Mouse (Mus musculus): ENCODE data around the gene Aldh1a3.

Aldh1a3 gene

DNA sequence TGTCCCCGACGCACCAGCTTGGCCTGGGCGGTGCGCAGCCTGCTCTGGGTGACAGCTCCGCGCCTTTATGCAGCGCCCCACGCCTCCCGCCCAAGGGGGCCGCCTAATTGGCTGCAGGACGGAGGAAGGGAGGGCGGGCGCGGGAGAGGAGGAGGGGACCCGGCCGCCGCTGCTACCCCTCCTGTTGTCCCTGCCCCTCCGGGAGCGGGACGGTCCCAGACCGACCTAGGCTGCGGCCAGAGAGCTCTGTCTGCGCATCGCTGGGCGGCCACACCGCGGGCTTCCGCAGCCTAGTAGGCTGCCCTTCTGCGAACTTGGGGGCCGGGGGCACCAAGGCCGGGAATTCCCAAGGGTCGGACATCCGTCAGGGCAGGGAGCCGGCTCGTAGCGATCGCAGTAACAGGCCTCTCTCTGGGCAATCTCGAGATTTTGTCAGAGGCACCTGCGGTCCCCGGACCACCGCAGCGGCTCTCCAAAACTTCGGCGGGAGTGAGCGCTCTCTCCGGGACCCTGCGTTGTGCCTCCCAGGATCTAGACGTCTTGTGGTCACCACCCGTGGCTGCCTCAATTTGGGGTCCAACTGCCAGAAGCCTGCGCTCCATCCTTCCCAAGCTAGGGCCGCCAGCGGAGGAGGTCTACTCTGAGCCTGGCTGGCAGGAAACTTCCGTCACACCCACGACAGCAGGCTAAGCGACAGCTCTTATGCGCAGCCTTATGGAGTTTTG is at the start of gene Aldh1a3:
TSS of gene Aldh1a3 (minus strand) at position 81 of the 725 bp plus-strand sequence.
- DNase-seq: peak; percentile 14

DNA sequence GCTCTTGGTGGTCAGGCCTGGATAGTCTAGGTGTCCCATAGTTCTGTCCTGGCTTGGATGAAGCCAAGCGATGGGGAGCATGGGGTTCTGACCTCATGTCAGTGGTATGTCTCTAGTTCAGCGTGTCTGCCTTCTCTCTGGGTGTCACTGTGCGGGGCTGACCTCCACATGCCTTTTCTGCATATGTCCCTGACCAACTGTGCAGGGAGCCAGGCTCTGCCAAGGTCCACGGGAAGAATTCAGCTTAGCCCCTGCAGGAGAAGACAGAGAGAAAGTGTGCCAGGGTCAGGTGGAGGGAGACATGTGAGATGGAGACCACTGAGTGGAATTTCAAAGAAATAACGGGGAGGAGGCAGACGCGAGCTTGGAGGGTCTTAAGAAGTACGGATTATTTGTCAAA is 49.0 kb upstream of the Aldh1a3 start:
- no peak for DNase-seq

DNA sequence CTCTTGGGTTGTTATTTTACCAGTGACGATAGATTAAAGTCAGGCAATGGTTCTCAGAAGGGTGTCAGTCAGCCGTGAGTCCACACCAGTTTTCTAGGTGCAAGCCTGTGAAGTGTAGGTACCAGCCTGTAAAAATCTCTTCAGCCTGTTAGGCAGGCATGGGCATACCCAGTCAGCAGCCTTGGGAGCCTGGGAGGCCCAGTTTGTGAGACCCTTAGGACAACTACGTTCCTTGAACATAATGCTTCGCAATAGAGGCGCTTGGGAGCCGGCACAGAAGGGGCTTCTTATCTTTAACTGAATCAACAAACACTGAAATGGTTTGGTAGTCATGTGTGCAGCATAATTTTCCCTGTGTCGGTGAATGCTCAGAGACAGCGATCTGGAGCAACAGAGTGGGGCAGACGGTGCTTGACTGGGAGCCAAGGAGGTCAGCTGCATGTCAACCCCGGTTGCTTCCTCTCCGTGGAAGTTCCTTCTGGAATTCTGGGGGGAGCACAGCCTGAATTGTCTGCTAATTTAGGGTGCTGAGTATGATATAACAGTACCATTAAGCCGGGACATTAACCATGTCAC is 44.4 kb upstream of the Aldh1a3 start:
- DNase-seq: no peak

DNA sequence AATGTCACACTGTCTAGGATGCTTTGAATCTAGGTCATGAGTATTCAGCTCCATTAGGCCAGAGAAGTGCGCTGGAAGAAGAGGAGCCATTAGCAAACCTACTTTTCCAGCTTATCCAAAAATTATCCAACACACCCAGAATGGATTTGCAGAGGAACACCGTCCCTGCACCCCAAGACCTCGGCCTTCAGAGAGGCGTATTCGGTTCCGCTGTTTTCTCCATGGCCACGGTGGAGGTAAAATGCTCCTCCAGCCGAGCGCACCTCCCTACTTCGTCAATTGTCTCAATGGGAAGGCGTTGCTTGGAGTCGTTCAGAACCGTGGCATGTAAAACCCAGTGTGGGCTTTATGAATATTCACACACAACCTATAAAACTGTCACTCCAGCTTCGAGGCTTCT is 39.3 kb upstream of the Aldh1a3 start:
- no peak for DNase-seq

DNA sequence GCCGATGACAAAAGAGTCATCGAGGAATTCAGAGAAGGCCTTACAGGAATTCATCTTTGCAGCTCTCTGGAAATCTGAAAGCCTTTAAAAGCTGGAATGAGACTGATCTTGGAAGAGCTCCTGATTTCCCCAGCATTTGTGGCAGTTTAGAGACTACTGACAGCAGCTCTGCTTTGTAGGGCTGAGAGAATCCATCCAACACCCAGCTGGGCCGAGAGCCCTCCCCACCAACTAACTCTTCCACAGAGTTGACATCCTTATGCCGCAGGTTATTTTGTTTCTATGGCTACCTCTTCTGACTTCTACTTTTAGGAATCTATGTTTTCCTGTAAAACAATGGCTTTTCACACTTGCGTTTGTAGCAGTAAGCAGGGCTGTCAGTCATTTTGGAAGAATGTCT is 37.9 kb upstream of the Aldh1a3 start:
- DNase-seq: no peak

DNA sequence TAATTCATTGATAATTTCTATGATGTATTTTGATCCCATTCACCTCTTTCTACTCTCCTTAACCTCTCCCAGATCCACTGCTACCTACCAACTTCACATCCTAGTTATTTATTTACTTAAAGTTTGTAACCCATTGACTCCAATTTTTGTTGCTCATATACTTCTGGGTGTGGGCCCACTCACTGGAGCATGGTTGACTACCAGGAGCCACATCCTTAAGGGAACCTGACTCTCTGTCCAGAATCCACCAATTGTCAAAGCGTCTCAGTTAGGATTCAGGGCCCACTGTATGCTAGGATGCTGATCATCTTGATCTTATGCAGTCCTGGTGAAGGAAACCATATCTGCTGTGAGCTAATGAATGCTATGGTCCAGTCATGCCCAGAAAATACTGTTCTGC is 35.8 kb upstream of the Aldh1a3 start:
- DNase-seq: no peak

DNA sequence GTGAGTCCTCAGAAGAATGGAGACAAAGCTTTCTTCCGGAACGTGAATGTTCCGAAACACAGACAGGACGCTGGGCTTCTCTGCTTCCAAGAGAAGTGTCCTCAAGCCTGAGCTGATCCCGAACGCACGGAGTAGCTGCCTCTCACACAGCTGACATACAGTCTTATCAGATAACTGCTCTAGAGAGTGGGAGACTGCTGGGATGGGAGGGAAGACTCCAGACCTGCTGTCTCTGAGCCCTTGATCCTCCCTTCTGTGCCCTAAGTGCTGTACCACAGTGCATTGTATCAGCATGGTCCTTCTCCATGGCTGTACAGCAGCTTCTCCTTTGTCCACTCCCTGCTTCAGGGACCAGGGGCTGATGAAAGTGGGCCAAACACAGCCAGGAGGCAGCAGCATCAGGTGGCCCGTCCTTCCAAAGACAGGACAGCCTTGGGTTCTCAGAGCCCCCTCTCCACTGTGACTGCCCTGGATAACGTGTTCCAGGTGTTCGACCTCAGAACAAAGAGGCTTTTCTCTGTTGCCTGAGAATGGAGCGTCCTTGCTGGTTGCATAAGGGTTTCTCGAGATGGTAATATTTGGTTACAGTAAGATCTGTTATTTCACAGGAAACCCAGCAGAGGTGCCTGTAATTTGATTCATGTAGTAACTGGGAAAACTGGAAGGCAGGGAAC is 24.4 kb upstream of the Aldh1a3 start:
- DNase-seq: no peak

DNA sequence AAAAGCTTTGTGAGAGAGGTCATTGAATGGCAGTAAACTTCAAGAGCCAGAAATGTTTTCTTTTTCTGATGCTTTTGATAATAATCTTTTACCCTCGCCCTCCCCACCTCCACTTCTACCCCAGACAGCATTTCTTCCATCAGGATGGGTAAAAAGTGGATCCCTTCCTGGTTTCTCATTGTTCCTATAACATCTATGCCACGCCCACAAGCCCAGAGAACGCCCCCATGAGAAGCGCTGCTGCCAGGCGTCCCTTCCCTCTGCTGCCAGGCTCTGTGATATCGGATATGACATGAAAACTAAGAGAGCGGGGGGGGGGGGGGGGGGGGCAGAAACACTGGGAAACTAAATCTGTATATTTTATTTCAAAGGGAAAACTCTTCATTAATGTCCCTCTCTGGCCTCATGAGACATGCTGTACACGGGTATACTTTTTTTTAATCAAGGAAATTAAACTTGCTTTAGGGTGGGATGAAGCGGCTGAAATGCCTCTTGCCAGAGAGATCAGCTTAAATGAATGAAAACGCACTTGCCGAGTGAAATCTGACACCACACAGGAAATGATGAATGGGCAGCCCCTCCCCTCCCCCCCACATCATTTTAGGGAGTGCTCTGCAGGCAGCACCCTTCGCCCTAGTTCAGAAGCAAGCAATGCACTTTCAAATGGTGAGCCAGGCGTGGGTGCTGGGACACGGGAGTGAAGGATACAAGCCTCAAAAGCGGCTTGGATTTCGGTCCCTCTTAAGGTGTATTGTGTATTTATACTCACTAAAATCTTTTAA is 22.8 kb upstream of the Aldh1a3 start:
- DNase-seq: no peak

DNA sequence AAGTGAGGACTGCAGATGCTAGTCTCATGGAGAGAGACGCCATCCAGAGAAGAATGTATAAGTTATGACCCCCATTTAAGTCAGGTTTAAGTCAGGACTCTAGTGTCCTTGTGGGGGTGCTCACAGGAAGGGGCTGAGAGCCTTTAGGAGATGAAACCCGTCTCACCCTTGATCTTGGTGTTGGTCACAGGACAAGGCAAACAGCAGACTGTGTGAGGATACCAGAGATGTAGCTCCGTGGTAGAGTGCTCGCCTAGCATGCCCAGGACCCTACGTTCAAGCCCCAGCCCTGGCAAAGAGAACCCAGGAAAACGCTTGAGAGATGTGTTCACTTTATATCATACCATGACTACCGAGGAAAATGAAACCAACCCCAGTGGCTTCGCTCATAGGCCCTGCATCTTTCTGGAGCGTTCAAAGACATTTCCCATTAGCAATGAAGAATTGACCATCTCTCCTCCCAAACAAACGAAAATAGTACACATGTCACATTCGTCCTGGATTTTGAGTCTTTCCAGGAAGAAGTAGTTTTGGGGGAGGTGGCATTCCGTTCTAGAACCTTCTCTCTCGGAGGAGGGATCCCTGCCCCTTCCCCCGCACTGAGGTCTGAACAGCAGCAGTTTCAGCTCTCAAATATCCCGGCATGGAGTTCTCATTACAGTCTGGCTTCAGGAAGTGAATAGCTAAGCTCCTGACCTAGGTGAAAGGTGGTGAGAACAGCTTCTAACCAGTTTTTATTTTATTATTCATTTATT is 21.6 kb upstream of the Aldh1a3 start:
- DNase-seq: no peak

DNA sequence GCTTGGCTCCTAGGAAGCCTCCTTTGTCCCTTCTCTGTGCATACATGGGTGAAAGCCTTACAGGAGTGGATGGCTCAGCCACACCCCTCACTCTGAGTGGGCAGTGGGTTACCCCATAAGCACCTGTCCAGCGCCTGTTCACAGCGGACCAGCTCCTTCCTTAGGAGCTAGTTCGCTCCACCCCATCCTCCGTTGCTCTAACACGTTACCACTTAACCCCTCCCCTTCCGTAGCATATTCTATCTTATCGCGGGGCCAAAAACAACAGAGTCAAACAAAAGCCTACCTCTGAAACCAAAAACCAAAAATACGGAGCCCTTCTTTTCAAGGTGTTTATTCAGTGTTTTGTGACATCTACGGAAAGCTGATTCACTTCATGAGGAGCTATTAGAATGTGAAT is 21.0 kb upstream of the Aldh1a3 start:
- no peak for DNase-seq

DNA sequence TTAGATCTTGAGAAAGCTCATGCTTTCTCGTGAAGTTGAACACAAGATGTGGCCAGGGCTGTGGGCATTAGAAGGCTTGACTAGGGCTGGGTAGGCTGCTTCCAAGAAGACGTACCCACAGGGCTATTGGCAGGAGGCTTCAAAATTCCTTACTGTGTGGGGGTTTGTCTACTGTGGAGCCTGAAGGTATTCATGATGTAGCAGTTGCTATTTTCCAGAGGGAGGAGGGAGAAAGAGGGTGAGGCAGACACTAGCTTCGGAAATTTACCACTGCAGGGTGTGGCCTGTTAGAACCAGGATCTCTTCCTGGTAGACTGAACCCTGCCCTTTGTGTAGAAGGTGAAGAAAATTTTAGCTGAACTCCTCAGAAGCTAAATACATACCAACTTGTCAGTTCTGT is 19.5 kb upstream of the Aldh1a3 start:
- DNase-seq: no peak

DNA sequence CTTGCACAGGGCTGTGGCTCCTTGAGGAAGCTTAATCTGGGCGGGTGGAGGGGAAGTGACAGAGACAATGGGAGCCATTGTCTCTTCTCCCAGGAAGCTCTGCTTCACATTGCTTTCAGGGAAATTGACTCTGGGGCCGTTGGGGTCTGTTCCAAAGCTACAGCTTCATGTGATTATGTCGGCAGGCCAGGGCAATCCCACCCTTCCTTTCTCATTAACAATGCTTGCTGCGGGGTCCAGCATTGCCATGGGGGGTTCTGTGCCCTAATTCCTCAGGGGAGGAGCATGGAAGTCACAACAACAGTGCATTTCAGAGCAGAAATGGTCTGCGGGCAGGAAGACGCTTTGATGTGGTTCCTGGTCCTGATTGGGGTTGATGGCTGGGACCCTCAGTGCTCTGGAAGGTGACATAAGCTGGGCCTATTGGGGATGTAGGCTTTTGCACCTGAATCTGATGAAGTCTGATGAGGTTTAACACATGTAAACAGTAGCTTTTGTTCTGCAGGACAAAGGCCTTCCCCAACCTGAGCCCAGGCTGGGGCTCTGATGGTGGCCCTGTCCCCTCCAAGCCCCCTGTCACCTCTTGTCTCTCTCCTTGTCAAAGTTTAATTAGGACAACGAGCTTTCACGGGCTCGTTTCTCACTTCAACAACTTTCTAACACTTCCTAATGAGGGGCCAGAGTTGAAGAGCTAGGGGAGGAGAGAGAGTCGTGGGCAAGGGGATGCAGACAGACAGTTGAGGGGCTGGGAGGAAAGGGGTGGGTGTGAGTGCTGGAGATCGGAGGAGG is 18.0 kb upstream of the Aldh1a3 start:
- DNase-seq: no peak

DNA sequence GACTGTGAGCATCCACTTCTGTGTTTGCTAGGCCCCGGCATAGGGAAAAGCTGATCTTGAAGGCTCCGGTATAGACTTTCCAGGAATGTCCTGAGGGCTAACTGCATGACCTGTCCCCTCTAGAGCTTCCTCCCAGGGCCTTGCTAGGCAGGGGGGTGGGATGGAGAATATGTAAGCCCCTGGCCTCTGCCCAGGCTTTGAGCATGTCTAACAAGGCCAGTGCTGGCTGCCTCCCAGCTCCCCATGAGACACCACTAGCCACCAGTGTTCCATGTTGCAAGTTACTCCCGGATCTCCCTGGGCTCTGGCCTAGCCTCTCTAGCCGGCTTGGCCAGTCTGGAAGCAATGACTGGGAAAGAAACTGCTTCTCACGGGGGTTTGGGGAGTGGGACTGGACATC is 17.4 kb upstream of the Aldh1a3 start:
- DNase-seq: no peak

DNA sequence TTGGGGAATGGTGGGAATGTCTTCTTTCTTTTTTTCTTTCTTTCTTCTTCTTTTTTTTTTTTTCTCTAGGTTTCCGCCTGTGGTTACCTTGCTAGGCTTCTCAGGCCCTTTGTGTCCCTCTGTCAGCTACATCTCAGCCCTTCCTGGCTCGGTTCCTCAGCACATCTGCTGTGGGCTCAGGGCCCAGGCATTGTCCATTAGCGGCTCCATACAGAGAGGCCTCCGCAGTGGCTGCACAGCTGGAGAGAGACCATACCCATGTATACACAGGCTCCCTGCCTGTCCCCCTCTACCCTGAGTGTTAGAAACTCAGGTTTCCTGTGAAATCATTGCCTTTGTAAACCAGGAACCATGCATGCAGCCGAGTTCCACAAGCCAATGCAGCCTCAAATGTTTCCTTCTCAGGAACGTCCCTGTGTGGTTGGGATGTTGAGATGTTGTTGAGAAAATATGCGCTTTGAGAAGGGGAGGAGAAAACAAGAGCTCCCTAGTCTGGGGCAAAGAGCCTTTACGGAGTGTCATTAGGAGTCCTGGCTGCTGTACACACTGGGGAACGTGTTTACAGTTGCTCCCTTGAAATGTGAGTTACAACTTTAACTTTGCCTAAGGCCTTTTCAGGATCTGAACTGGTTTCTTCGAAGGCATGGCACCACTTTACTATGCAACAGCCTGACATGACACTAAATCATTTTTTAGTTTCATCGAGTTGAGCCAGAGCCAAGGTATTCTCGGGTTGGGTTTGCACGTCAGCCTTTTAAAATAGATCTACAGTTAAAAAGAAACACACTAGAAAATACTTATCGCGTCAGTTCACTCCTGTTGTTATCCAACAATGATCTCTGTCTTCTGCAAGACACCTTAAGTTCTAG is 15.4 kb upstream of the Aldh1a3 start:
- DNase-seq: no peak

DNA sequence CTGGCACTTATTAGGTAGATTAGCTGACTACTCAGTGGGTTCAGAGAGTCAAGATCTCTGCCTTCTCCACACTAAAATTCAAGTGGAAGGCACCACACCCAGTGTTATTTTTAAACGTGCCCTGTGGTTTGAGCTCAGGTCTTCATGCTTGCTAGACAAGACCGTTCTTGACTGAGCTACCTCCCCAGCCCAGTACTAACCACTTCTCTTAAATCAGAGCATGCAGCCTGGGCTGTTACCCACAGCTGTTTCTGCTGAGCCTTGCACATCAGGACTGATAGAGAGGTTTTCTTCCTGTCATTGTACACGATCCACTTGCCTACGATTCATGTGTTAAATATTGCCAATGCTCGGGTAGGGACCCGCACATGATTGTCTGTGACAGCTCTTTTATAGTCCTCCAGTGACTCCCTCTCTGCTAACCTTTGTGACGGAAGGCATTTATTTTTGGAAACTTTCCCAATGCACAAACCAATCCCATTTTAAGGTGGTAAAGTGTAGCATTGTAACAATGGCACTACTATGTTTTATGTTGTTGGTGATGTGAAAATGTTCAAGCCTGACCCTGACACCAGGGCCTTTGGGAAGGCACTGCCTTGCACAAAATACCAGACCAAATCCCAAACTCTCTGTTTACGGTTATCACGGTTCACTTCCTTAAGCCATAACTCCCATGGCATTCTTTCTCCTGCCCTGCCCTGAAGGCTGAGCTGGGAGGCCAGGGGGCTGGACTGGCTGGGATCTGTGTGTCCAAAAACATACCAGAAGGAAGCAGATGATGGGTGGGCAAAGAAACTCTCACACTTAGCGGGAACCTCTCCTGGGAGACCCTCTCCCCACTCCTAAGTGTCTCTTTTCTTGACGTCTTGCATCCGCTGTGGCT is 11.7 kb upstream of the Aldh1a3 start:
- DNase-seq: no peak

DNA sequence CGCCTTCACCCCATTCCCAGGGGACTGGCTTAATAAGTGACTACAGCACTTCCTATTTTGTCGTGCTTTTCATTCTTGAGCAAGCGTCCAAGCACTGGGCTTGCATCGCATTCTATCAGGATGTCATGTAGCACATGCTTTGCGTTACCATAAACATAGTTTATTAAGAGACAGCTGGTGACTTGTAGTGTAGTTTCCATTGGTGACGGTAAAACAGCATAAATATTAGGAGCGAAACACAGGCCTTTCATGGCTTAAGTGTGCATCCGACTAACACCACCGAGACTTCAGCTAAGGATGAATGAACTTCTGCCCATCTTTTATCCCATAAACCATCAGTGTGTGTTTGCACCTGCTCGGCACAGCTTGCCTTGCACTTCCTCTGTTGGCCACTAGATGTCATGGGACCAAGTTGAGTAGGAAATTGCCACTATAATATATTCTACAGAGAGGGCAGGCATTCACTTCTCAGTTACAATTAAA is 7.2 kb upstream of the Aldh1a3 start:
- DNase-seq: peak; percentile 30

DNA sequence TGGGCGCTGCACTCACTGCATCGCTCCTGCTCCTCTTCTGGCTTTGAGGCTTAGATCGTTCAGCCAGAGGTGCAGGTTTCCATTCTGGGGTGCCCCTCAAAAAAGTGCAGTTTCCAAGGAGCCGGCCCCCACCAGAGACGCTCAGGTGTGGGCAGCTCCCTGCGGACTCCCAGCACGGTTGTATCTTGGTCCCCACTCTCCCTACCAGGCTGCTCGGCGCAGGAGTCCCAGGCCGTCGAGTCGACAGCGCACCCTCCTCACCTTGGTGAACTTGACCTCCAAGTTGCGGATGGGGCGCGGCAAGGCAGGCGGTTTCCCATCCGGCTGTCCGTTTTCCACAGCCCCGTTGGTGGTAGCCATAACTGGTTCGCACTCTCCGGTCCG is 272 bp downstream of the Aldh1a3 start:
- DNase-seq: no peak

DNA sequence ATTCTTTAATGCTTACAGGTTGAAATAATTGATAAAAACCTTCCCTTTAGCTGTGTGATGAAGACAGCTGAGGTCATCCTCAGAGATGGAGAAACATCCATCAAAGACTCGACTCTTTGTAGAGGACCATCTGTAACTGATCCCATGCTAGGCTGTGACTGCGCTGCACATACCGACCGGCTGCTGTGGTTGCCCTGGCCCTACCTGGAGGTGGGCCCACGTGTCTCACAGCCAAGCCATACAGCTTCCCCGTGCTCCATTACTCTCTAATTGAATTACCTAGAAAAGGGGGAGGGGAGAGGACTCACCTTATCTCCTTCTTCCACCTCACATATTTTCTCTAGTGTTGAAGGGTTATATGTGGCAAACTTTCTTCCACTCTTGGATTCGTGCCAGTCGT is 5.4 kb downstream of the Aldh1a3 start:
- no peak for DNase-seq

DNA sequence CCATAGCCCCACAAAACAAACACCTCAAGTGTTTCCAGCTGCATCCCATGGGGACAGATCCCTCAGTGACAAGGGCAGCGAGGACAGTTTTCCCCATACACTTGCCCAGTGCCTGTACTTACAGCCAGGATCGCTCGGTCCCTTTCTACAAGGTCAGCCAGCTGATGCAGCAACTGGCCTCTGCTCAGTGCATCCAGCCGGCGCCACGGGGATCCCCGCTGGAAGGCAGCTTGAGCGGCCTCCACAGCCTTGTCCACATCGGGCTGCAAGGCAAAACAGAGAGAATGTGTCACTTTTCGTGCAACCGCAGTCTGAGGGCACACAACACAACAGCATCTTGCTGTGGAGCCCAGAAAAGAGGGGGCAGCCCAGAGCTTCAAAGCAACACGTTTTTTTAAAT is 8.3 kb downstream of the Aldh1a3 start:
- no peak for DNase-seq

DNA sequence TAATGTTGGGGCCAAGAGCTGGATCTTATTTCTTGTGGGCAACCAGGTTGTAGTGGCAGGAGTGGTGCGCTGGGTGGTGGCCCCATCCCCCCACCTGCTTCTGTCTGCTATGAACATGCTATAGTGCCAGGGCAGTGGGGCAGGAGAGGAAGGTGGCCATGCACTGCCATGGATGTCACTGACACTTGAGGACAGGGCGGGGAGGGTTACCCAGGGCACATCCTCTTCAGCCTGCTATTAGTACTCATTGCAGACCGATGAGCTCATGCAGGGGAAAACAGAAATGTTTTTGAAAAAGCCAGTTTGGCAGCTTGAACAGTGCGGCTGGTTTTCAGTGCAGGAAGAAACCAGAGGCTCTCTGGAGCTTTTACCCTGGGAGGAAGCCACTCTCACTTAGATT is 10.5 kb downstream of the Aldh1a3 start:
- peak; percentile 17 for DNase-seq
